Mouse (Mus musculus) macrophage (primary cell): ENCODE results near the gene Slc9c1. TPM values are rescaled to one million over a fixed set of nuclear protein-coding genes. Genes with fewer than 3 reads are reported as not detected.
"Not testable (repeated sequence)": the region's sequence is repeated elsewhere in the genome, so short reads cannot be mapped to it uniquely, and the experiment has no call there.

Experiments
- H3K27ac ChIP-seq: fragments of 350-480 bp; formaldehyde crosslinking; 2 replicates; pipeline ENCODE4 v1.9.0; 2021
- H3K36me3 ChIP-seq: fragments of 350-480 bp; formaldehyde crosslinking; 2 replicates; pipeline ENCODE4 v1.9.0; 2021; ENCODE audit errors: inconsistent target
- H3K4me3 ChIP-seq: fragments of 350-480 bp; formaldehyde crosslinking; 2 replicates; pipeline ENCODE4 v1.9.0; 2021; ENCODE audit errors: inconsistent target
- H3K79me2 ChIP-seq: fragments of 350-480 bp; formaldehyde crosslinking; 2 replicates; pipeline ENCODE4 v1.9.0; 2021; ENCODE audit errors: inconsistent target
- WGBS: methylation state at CpG from one replicate; pipeline ENCODE4 v1.1.7; 2026; ENCODE audit warnings: inconsistent platforms; ENCODE audit not compliant: missing documents; 5-methylcytosine and 5-hydroxymethylcytosine counted together
- polyA plus RNA-seq: library from polyadenylated mRNA; stranded (reverse); fragments of 250-400 nt; gene quantifications from 3 replicates; pipeline ENCODE4 v1.2.4, GENCODE M21; 2018; ENCODE audit warnings: inconsistent platforms
- total RNA-seq, 78 experiments: library from RNA; depleted of rRNA; stranded (reverse); fragments of 250-400 nt; gene quantifications; 1 replicate in 9 of 78; 2 replicates in 24 of 78; 3 replicates in 43 of 78; 4 replicates in 2 of 78; pipeline ENCODE4 v1.2.4; 2018; ENCODE audit warnings: inconsistent platforms in 56 of 78

Gene Slc9c1
- total RNA-seq (2018; cell fraction: chromatin; rRNA removed): not detected
- not detected for total RNA-seq (2018; cell fraction: cytosol; rRNA removed)
- not detected for total RNA-seq (2018; cell fraction: nucleus; rRNA removed)
- not detected in 3 replicates for polyA plus RNA-seq

GRCm38 (mm10) chr16:45535009-45535408, at the start of gene Slc9c1:
Gene Slc9c1 (plus strand): TSS chr16:45535309.
- no peak within 1 kb of the TSS for H3K27ac ChIP-seq
- H3K79me2 ChIP-seq: no peaks in the 10 kb centered on the region
- 97% methylated on average over 3 of the region's 5 CpGs for WGBS
- no peaks in the 10 kb centered on the region for H3K36me3 ChIP-seq
- no peak within 1 kb of the TSS for H3K4me3 ChIP-seq

- WGBS: 92% methylated on average over 5 of the region's 5 CpGs
- Histone ChIP-seq H3K79me2 (no peaks in the 10 kb centered on the region), H3K4me3 (no peak within 1 kb of the TSS), H3K27ac (no peak within 1 kb of the TSS), H3K36me3 (no peaks in the 10 kb centered on the region)
These were observed 42.2 kb upstream of the Slc9c1 start, which contains the start of gene Gm609 for GRCm38 (mm10) chr16:45492927-45493326. Gene Gm609 (minus strand): TSS chr16:45492969.

GRCm38 (mm10) chr16:45495326-45495725, 39.8 kb upstream of the Slc9c1 start:
- H3K36me3 ChIP-seq: no peaks in the 10 kb centered on the region
- H3K27ac ChIP-seq: no peak overlapping the region
- 100% methylated on average over 1 of the region's 1 CpGs for WGBS
- H3K4me3 ChIP-seq: no peak overlapping the region
- no peaks in the 10 kb centered on the region for H3K79me2 ChIP-seq

GRCm38 (mm10) chr16:45525551-45525950, 9.6 kb upstream of the Slc9c1 start:
- Histone ChIP-seq H3K27ac (no peak overlapping the region), H3K36me3 (no peaks in the 10 kb centered on the region), H3K79me2 (no peaks in the 10 kb centered on the region), H3K4me3 (no peak overlapping the region)
- WGBS: 6% methylated on average over 5 of the region's 5 CpGs

GRCm38 (mm10) chr16:45531950-45532349, 3.2 kb upstream of the Slc9c1 start, which contains the start of gene Gm17783:
Gene Gm17783 (minus strand): TSS chr16:45532050.
- WGBS: 73% methylated on average over 4 of the region's 4 CpGs
- Histone ChIP-seq H3K79me2 (no peaks in the 10 kb centered on the region), H3K27ac (no peak within 1 kb of the TSS), H3K4me3 (no peak within 1 kb of the TSS), H3K36me3 (no peaks in the 10 kb centered on the region)

GRCm38 (mm10) chr16:45538342-45538741, 3.2 kb downstream of the Slc9c1 start:
- H3K4me3 ChIP-seq, H3K27ac ChIP-seq, H3K79me2 ChIP-seq, H3K36me3 ChIP-seq: not testable (repeated sequence)
- WGBS: 94% methylated on average over 1 of the region's 1 CpGs

- H3K27ac ChIP-seq: no peak overlapping the region
- H3K79me2 ChIP-seq: no peaks in the 10 kb centered on the region
- H3K4me3 ChIP-seq: no peak overlapping the region
- H3K36me3 ChIP-seq: no peaks in the 10 kb centered on the region
These were observed 7.0 kb downstream of the Slc9c1 start for GRCm38 (mm10) chr16:45542108-45542507.

- no peaks in the 10 kb centered on the region for H3K36me3 ChIP-seq
- H3K27ac ChIP-seq: no peak overlapping the region
- H3K79me2 ChIP-seq: no peaks in the 10 kb centered on the region
- no peak overlapping the region for H3K4me3 ChIP-seq
- 32% methylated on average over 3 of the region's 3 CpGs for WGBS
These were observed 9.2 kb downstream of the Slc9c1 start for GRCm38 (mm10) chr16:45544341-45544740.

- no peak overlapping the region for H3K27ac ChIP-seq
- no peaks in the 10 kb centered on the region for H3K79me2 ChIP-seq
- no peaks in the 10 kb centered on the region for H3K36me3 ChIP-seq
These were observed 12.9 kb downstream of the Slc9c1 start for GRCm38 (mm10) chr16:45547982-45548381.

GRCm38 (mm10) chr16:45551579-45551978, 16.5 kb downstream of the Slc9c1 start:
- no peaks in the 10 kb centered on the region for H3K36me3 ChIP-seq
- H3K27ac ChIP-seq: no peak overlapping the region
- H3K4me3 ChIP-seq: no peak overlapping the region
- 89% methylated on average over 2 of the region's 2 CpGs for WGBS
- no peaks in the 10 kb centered on the region for H3K79me2 ChIP-seq

More at GRCm38 (mm10) chr16:45547982-45548381, 12.9 kb downstream of the Slc9c1 start:
- no peak overlapping the region for H3K4me3 ChIP-seq

- no peak overlapping the region for H3K4me3 ChIP-seq
- 0% methylated on average over 3 of the region's 3 CpGs for WGBS
- no peaks in the 10 kb centered on the region for H3K79me2 ChIP-seq
- no peaks in the 10 kb centered on the region for H3K36me3 ChIP-seq
- no peak overlapping the region for H3K27ac ChIP-seq
These were observed 26.6 kb downstream of the Slc9c1 start for GRCm38 (mm10) chr16:45561747-45562146.

GRCm38 (mm10) chr16:45572307-45572706, 37.2 kb downstream of the Slc9c1 start:
- Histone ChIP-seq H3K36me3 (no peaks in the 10 kb centered on the region), H3K4me3 (no peak overlapping the region), H3K27ac (no peak overlapping the region), H3K79me2 (no peaks in the 10 kb centered on the region)
- 98% methylated on average over 3 of the region's 3 CpGs for WGBS

GRCm38 (mm10) chr16:45579883-45580282, 44.8 kb downstream of the Slc9c1 start:
- Histone ChIP-seq H3K79me2 (no peaks in the 10 kb centered on the region), H3K36me3 (no peaks in the 10 kb centered on the region), H3K27ac (no peak overlapping the region), H3K4me3 (no peak overlapping the region)
- whole genome bisulfite sequencing: 54% methylated on average over 12 of the region's 12 CpGs

- H3K4me3 ChIP-seq: no peak overlapping the region
- no peaks in the 10 kb centered on the region for H3K36me3 ChIP-seq
- WGBS: 28% methylated on average over 2 of the region's 2 CpGs
- no peak overlapping the region for H3K27ac ChIP-seq
- no peaks in the 10 kb centered on the region for H3K79me2 ChIP-seq
These were observed 47.4 kb downstream of the Slc9c1 start for GRCm38 (mm10) chr16:45582512-45582911.

GRCm38 (mm10) chr16:45593656-45594055, 58.5 kb downstream of the Slc9c1 start:
- WGBS: 89% methylated on average over 1 of the region's 1 CpGs
- H3K36me3 ChIP-seq: no peaks in the 10 kb centered on the region
- no peak overlapping the region for H3K4me3 ChIP-seq

GRCm38 (mm10) chr16:45595494-45595893, 60.4 kb downstream of the Slc9c1 start:
- Histone ChIP-seq H3K79me2 (no peaks in the 10 kb centered on the region), H3K4me3 (no peak overlapping the region), H3K36me3 (no peaks in the 10 kb centered on the region), H3K27ac (no peak overlapping the region)

More at GRCm38 (mm10) chr16:45593656-45594055, 58.5 kb downstream of the Slc9c1 start:
- Histone ChIP-seq H3K27ac (no peak overlapping the region), H3K79me2 (no peaks in the 10 kb centered on the region)
